Mouse (Mus musculus) heart, adult 11 months (tissue): ENCODE data around the gene Olfr1085.
"Not testable (repeated sequence)": the region's sequence is repeated elsewhere in the genome, so short reads cannot be mapped to it uniquely, and the experiment has no call there.

ENCODE experiments used
- DNase-seq: peaks from one replicate; pipeline ENCODE4 v3.0.0; 2022

Olfr1085 gene

DNA sequence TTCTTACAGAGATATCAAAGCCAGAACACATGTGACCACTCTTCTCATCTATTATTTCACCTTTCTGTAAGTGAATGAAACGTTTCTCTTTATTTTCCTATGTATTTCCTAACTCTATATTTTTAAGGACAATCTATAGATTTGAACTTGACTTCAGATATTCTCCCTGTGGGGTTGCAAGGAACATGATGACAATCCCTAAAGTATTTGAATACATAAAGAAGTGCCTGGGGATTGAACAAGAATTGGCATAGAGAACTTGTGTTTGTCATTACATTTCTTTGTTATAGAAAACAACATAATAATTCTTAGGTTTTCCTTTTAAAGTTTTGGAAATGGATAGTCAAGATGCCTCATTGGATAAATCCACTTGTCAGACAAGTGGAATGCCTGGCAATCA lies at the start of gene Olfr1085:
Gene Olfr1085 (minus strand): TSS at position 101 of the 400 bp plus-strand sequence.
- DNase-seq = no peak

DNA sequence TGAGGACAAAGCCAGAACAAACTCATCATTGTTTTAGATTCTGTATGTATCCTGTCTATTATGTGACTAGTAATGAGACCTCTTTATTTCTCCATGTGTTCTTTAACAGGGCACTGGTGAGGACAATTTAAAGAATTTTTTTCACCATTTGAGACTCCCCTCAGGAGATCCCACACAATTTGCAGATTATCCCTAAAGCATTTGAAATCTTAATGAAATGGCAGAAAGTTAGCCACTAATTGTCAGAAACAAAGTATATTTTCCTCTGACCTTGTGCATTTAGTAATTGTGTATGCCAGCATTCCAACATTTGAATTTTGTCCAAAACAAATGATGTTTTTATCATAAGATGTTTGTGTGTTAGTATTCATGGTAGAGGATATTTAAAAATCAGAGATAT lies 36.5 kb upstream of the Olfr1085 start, which contains the start of gene Olfr1087:
Gene Olfr1087 (minus strand): TSS at position 101 of the 400 bp plus-strand sequence.
- no peak for DNase-seq

DNA sequence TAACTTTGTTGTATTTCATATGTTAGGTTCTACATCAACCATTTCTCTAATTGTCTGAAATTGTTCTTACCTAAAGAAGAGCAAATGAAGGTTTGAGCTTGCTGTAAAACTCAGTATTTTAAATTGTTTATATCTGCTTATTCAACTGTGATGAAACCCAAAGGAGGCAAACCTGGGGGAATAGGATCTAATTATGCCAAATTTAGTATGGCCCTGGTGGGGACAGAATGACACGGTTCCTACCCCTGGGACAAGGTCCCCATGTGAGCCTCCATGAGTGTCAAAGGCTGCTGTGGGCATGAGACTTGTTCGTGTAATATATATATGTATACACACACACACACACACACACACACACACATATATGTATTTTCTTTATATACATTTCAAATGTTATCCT lies 18.2 kb upstream of the Olfr1085 start, which contains the start of gene Olfr1086:
Gene Olfr1086 (minus strand): TSS at position 101 of the 400 bp plus-strand sequence.
- no peak for DNase-seq

DNA sequence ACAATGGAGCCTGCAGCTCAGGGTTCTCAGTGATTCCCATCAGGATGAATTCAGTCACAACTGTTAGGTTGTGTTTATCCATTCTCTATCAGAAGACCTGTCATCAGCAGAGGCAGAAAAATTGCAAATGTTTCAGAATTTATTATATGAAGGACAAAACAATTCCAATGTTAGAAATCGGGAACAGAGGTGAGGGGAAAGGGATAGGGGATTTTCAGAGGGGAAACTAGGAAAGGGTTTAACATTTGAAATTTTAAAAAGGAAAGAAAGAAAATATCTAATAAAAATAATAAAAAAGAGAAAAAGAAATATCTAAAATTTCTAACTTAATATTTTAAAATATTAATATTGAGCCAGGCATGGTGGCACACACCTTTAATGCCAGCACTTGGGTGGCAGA lies 22.2 kb downstream of the Olfr1085 start, which contains the start of gene Olfr1084:
Gene Olfr1084 (minus strand): TSS at position 101 of the 400 bp plus-strand sequence.
- not testable (repeated sequence) for DNase-seq
